Mouse (Mus musculus): Measurements from ENCODE around the gene Hs2st1.
"Not testable (repeated sequence)": the region's sequence is repeated elsewhere in the genome, so short reads cannot be mapped to it uniquely, and the experiment has no call there.

Gene Hs2st1

DNA sequence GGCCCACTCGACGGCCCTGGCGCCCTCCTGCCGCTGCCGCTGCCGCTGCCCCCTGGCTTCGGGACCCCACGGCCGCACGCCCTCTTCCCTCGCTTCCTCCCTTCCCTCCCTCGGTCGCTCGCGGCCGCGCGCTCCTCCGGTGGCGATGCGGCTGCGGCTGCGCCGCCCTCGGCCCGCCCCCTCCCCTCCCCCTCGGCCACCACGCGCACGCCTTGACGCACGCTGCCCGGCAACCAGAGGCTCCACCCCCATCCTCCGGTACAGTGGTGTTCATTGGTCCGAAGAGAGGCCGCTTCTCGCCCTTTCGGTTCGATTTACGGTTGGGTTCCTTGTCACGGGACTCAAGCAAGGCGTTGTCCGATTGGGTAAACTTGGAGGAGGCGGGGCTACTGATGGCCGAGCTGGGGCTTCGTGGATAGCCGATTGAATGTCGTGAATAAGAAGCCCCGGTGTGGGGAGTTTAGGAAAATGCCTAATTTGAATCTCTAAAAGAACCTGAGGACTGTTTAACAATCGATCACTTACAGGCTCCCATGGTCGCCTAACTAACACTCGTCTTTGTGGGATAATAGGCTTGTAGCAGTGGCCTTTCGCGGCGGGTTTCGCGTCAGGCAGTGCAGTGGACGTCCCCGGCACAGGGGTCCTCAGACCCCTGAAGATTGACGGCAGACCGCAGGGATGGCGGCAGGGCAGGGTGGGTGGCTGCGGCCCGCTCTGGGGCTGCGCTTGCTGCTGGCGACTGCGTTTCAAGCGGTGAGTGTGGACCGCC, at the start of gene Hs2st1, which contains the start of gene Selenof:
Gene Hs2st1 (minus strand): TSS at position 135 of the 769 bp plus-strand sequence.
Gene Selenof (plus strand): TSS at position 258 of the 769 bp plus-strand sequence.
- DNase-seq (ENCODE audit: low spot score in 2 of 2): peak; percentile 98 to 99

GRCm38 (mm10) chr3:144617633-144618180, 47.7 kb upstream of the Hs2st1 start:
- peak; percentile 51 to 71 for DNase-seq (ENCODE audit: low spot score in 2 of 2)

DNA sequence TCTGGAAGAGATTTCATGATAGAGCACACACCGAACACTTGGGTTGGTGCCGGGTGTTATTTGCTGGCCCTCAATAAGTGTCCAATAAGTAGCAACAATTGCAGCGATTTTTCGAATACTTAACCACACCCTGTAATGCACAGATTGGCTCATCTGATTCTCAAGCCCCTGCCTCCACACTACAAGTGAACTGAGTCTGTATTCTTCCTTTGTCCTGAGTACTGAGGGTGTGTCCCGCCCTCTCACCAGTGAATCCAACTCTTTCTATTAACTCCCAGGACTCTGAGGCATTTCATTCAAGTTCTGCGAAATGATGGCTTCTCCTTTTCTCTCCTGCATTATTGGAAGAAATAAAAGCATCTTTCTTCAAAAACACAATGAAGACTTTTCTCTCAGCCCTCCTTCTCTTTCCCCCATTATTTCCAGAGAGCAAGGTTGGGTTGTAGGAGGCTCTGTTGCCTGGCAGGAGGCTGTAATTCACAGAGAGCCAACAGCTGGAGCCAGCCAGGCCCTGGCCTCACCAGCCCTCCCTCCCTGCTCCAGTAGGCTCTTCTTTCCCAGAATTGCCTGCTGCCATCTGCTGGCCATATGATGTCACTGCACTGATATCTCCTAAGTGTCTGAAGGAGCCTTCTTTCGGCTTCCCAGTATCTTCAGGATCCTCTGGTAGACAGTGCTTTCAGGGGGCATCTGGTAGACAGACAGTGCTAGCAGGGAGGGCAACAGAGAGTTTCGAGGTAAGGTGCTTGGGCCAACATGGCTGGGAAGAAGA, 46.9 kb upstream of the Hs2st1 start:
- peak; percentile 49 to 56 for DNase-seq (ENCODE audit: low spot score in 2 of 2)

DNA sequence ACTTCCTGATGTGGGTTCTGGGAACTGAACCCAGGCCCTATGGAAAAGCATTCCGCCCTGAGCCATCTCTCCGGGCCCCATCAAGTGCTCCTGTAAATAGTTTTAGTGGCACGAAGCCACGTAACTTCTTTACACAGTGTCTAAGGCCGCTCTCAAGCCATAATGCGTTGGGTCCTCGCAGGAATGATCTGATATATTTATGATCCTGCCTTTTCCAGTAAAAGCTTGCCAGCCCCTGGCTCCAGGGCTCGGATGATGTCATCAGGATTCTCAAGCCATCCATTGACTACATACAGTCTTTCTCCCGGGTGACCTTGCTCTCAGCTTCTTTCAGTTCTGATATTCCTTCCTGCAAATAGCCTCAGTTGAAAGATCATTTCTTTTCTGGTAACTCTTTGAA, 45.5 kb upstream of the Hs2st1 start:
- no peak for DNase-seq (ENCODE audit: low spot score in 2 of 2)

DNA sequence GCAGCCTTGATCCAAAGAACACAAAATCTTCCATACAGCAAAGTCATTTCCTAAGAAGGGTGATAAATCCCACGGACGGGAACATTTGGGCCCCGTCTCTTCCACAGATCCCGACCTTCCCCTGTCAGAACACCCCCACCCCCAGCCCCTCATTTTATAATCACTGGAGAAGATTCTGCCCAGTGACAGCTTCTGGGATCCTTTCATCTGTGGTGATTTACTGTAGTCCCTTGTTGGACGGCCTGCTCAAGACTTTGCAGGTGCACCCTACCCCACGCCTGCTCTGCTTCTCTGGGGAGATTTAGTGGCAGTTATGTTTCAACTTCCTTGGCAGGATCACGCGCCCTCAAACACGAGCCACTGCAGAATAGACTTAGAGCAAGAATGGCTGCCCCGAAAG, 44.7 kb upstream of the Hs2st1 start:
- no peak for DNase-seq (ENCODE audit: low spot score in 2 of 2)

- no peak for DNase-seq (ENCODE audit: low spot score in 2 of 2)
These were observed 44.3 kb upstream of the Hs2st1 start for GRCm38 (mm10) chr3:144614277-144614676.

DNA sequence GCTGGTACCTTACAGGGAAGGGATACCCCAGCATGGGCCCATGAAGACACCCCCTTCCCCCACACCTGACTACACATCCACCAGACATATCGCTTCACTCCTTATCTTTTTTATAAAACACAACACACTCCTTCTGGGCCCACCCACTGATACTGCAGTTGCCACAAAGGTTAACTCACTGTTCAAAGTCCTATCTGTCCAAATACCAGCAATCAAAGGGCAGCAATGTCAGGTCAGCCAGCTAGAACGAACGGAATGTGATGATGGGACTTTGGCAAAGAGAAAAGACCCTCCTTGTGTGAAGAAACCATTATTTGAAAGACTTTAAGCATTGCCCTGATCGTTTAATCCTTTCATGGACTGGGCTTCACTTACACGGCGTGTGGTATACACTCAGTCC, 42.4 kb upstream of the Hs2st1 start:
- DNase-seq (ENCODE audit: low spot score in 2 of 2): no peak

GRCm38 (mm10) chr3:144611626-144612271, 41.8 kb upstream of the Hs2st1 start:
- DNase-seq (ENCODE audit: low spot score in 2 of 2): no peak

GRCm38 (mm10) chr3:144610759-144611158, 40.8 kb upstream of the Hs2st1 start:
- no peak for DNase-seq (ENCODE audit: low spot score in 2 of 2)

- no peak for DNase-seq (ENCODE audit: low spot score in 2 of 2)
These were observed 38.1 kb upstream of the Hs2st1 start for GRCm38 (mm10) chr3:144608090-144608489.

- no peak for DNase-seq (ENCODE audit: low spot score in 2 of 2)
These were observed 36.5 kb upstream of the Hs2st1 start for GRCm38 (mm10) chr3:144606449-144606848.

- DNase-seq (ENCODE audit: low spot score in 2 of 2): not testable (repeated sequence)
These were observed 35.8 kb upstream of the Hs2st1 start for GRCm38 (mm10) chr3:144605811-144606210.

- DNase-seq (ENCODE audit: low spot score in 2 of 2): no peak
These were observed 34.2 kb upstream of the Hs2st1 start for GRCm38 (mm10) chr3:144604205-144604604.

DNA sequence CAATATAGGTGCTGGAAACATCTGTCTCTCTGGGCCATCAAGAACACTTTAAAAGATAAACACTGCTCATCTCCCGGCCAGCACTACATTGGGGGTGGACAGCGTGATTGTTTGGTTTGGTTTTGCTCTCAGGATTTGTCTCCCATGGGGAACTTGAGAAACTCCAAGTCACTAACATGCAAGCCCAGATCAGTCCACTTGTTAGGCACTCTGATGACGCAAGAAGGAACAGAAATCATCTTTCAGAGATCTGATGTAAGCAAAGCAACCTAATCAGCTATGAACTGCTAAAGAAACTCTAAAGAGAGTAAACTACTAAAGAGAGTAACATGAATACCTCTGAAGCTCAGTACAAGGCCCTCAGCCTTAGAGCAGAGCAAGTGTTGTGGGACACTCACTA, 33.6 kb upstream of the Hs2st1 start:
- no peak for DNase-seq (ENCODE audit: low spot score in 2 of 2)

- no peak for DNase-seq (ENCODE audit: low spot score in 2 of 2)
These were observed 32.8 kb upstream of the Hs2st1 start for GRCm38 (mm10) chr3:144602819-144603218.

DNA sequence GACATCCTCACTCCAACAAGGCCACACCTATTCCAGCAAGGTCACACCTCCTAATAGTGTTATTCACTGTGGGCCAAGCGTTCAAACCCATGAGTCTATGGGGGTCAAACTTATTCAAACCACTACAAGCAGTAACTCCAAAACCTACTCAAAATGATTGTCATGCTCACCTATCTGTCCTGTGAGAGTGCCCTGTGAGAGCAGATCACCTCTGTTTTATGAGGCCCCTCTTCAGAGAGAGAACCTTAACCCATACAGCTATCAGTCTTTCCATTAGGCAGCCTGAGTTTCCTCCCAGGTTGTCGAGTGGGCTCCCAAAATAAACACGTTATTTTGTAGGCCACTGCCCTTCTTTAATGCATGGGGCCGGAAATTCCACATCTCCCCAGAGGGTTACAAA, 32.4 kb upstream of the Hs2st1 start:
- DNase-seq (ENCODE audit: low spot score in 2 of 2): no peak

- DNase-seq (ENCODE audit: low spot score in 2 of 2): no peak
These were observed 27.9 kb upstream of the Hs2st1 start for GRCm38 (mm10) chr3:144597790-144598467.

DNA sequence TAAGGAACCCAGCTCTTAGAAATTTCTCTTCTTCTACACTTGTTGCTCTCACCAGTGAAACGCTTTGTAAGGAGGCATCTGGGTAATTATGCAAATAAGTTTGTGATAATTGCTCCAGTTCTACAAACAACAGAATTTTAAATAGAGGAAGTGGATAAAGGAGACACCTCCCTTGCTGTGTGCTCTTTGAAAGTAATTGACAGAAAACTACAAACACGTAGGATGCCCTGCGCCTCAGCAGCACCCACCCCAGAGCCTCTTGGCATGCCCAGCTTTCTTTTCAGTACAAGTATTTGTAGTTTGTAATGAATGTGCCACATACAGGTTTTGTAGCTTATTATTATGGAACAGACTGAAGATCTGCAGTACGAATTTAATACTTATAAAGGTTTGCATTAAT, 27.1 kb upstream of the Hs2st1 start:
- no peak for DNase-seq (ENCODE audit: low spot score in 2 of 2)

GRCm38 (mm10) chr3:144592992-144593785, 23.2 kb upstream of the Hs2st1 start:
- DNase-seq (ENCODE audit: low spot score in 2 of 2): no peak

DNA sequence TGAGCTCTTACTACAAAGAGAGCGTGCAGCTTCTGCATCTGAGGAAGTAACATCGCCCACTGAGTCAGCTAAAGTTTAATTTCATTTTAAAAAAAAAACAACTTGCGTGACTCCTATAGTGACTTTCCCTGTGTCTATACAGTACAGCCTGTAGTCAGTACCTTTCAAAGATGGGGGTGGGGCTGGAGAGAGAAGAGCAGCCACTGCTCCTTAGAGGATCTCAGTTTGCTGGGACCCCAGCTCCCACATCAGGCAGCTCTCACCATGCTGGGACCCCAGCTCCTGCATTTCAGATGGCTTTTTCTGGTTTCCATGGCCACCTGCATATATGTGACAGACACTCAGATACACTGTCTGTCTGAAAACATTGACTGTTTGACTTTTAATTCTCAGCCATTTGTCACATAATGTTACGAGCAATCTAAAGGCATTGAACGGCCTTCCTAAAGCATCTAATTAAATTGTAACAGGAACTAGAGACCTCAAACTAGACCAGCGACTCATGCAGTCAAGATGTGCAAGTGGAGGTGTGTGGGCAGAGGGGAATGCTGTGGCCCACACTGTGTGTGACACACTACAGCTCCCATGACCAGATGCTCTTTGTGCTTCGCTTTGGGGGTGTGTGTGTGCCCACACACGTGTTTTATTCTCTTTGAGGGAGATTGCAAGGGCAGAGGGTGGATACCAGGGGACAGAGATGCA, 19.4 kb upstream of the Hs2st1 start:
- DNase-seq (ENCODE audit: low spot score in 2 of 2): no peak

All from natural killer cell, adult 2 months (primary cell).